Mouse (Mus musculus) neural tube, embryonic 15.5 days (tissue): ENCODE measurements around the gene Ncf1. TPM values are rescaled to one million over a fixed set of nuclear protein-coding genes. Genes with fewer than 3 reads are reported as not detected.

Source experiments
- ATAC-seq: fragments of 200-750 bp; cut with Nextera tagmentation; 2 replicates; pipeline ENCODE4 v1.8.0; 2017; ENCODE audit warnings: mild to moderate bottlenecking, moderate TSS enrichment, moderate library complexity; ENCODE audit not compliant: low FRiP score
- H3K27ac ChIP-seq: fragments of 300-500 bp; sonication (generic); replicated peaks from 2 replicates; pipeline ENCODE4 v1.5.1; 2015; ENCODE audit warnings: mild to moderate bottlenecking, inconsistent platforms
- H3K27me3 ChIP-seq: fragments of 300-500 bp; sonication (generic); replicated peaks from 2 replicates; pipeline ENCODE4 v1.6.1; 2015; ENCODE audit warnings: inconsistent platforms
- H3K36me3 ChIP-seq: fragments of 300-500 bp; sonication (generic); 2 replicates; pipeline ENCODE4 v1.6.1; 2015; ENCODE audit warnings: inconsistent platforms
- H3K4me1 ChIP-seq: fragments of 300-500 bp; sonication (generic); 2 replicates; pipeline ENCODE4 v1.6.1; 2015; ENCODE audit warnings: inconsistent platforms
- H3K4me2 ChIP-seq: fragments of 300-500 bp; sonication (generic); 2 replicates; pipeline ENCODE4 v1.6.1; 2015; ENCODE audit warnings: inconsistent platforms, mild to moderate bottlenecking, moderate library complexity
- H3K4me3 ChIP-seq: fragments of 300-500 bp; sonication (generic); replicated peaks from 2 replicates; pipeline ENCODE4 v1.5.1; 2015; ENCODE audit warnings: mild to moderate bottlenecking, inconsistent platforms
- H3K9ac ChIP-seq: fragments of 300-500 bp; sonication (generic); replicated peaks from 2 replicates; pipeline ENCODE4 v1.6.1; 2015; ENCODE audit warnings: mild to moderate bottlenecking, inconsistent platforms
- H3K9me3 ChIP-seq: fragments of 300-500 bp; sonication (generic); replicated peaks from 2 replicates; pipeline ENCODE4 v1.6.1; 2016; ENCODE audit warnings: inconsistent platforms
- WGBS: fragments of 180-500 bp; shearing (Covaris S2); methylation state at CpG from one replicate; pipeline ENCODE4 v1.1.7; 2015; ENCODE audit warnings: mixed read lengths; 5-methylcytosine and 5-hydroxymethylcytosine counted together
- polyA plus RNA-seq: library from polyadenylated mRNA; unstranded; fragments of >200 nt; fragmentation: Nextera tagmentation; extraction: Ambion mirVana; gene quantifications from 2 replicates; pipeline ENCODE4 v1.2.1, GENCODE M21; 2015

Gene Ncf1
- polyA plus RNA-seq, 1 experiment from 2014 or later = 2.5 TPM

GRCm38 (mm10) chr5:134173206-134173605 is 56.2 kb downstream of the Ncf1 start:
- Histone ChIP-seq H3K27me3 (no peaks in the 10 kb centered on the region), H3K27ac (no peak overlapping the region), H3K4me1 (peaks cover 21% of the 10 kb centered on the region), H3K9ac (no peak overlapping the region), H3K4me3 (no peak overlapping the region), H3K9me3 (no peaks in the 10 kb centered on the region), H3K4me2 (no peak overlapping the region), H3K36me3 (peaks cover 10% of the 10 kb centered on the region)
- ATAC-seq = no peak
- 40% methylated on average over 4 of the region's 4 CpGs for WGBS

DNA sequence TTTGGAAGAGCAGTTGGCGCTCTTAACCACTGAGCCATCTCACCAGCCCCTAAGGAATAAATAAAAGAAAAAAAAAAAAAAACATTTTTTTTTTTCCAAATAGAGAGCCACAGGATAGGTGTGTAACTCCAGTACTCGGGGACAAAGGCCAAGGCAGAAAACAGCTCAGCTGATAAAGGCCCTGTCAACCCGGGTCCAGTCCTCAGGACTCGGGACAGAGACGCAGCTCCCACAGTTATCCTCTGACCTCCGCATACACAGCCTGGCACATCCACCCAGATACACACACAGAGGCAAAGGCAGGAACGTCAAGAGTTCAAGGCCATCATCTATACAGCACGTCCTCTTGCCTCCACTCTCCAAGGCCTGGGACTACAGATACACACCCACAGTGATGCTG is 59.3 kb downstream of the Ncf1 start:
- H3K27ac ChIP-seq = no peak overlapping the region
- H3K9me3 ChIP-seq = no peaks in the 10 kb centered on the region
- H3K4me3 ChIP-seq = no peak overlapping the region
- no peak for ATAC-seq
- H3K4me1 ChIP-seq = peaks cover 6% of the 10 kb centered on the region
- H3K27me3 ChIP-seq = no peaks in the 10 kb centered on the region
- peaks cover 20% of the 10 kb centered on the region for H3K36me3 ChIP-seq
- H3K4me2 ChIP-seq = no peak overlapping the region
- 96% methylated on average over 8 of the region's 8 CpGs for WGBS
- no peak overlapping the region for H3K9ac ChIP-seq

Other genes with a start within 250 kb of the Ncf1 start
- gene Castor2, start 129.9 kb downstream of the Ncf1 start, polyA plus RNA-seq = 22.8 TPM in 2 replicates
- 20.3 and 21.6 TPM in 2 replicates for gene Rcc1l, start 52.9 kb downstream of the Ncf1 start, polyA plus RNA-seq
- gene Gtf2ird2, start 45.6 kb downstream of the Ncf1 start, polyA plus RNA-seq = 12.4 and 14.4 TPM in 2 replicates
- 136 and 143 TPM in 2 replicates for gene Gtf2i, start 85.1 kb upstream of the Ncf1 start, polyA plus RNA-seq
- 62.6 and 64.9 TPM in 2 replicates for gene Gtf2ird1, start 227.1 kb upstream of the Ncf1 start, polyA plus RNA-seq